Mouse (Mus musculus): ENCODE measurements around the gene Rif1. TPM values are rescaled to one million over a fixed set of nuclear protein-coding genes. Genes with fewer than 3 reads are reported as not detected.
"Not testable (repeated sequence)": the region's sequence is repeated elsewhere in the genome, so short reads cannot be mapped to it uniquely, and the experiment has no call there.

Rif1 gene
- polyA plus RNA-seq, 1 experiment, result 13.0 TPM

DNA sequence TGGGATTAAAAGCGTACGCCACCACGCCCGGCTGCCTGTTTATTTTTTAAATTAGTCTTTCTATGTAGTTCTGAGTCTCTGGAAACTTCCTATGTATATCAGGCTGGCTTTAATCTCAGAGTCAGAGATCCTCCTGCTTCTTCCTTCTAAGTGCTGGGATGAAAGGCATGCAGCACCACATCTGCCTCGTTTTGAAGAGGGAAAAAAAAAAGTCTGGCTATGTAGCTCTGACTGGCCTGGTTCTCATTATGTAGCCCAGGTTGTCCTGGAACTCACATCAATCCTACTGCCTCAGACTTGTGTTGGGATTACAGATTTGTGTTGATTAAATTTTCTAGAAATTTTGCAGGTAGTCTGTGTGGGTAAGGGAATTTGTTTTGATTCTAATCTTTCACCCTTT lies 1.8 kb upstream of the Rif1 start:
- DNase-seq (ENCODE audit: extremely low spot score in 1 of 2, low spot score in 1 of 2), result no peak

DNA sequence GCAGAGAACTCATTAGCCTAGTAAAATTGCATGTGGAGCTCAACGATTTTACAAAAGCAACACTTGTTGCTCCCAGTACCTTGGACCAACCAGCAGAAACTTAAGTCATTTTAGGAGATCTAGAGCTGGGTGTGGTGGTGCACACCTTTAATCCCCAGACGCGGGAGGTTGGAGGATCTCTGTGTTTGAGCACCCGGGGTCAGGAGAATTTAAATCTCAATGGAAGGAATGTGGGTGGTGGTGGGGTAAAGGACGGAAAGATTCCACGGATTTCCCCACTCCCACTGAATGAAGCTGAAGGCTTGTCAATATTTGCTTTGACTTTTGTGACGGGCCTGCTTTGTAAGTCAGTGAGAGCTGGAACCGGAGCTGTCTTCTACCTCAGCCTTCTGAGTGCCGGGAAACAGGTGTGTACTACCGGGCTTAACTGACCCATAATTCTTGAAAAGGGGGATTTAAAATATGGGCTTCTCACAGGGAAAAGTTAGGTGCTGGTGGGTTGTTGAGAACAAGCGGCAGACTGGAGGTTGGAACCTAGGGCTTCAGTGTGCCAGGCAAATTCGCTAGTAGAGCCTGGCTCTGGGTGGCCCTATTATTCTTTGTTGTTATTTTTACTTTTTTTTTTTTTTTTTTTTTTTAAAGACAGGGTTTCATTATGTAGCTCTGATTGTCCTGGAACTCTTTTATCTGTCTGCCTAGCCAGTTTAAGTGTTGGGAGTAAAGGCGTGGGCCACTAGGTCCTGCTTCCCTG lies 1.2 kb upstream of the Rif1 start:
- no peak for DNase-seq (ENCODE audit: extremely low spot score in 1 of 2, low spot score in 1 of 2)

DNA sequence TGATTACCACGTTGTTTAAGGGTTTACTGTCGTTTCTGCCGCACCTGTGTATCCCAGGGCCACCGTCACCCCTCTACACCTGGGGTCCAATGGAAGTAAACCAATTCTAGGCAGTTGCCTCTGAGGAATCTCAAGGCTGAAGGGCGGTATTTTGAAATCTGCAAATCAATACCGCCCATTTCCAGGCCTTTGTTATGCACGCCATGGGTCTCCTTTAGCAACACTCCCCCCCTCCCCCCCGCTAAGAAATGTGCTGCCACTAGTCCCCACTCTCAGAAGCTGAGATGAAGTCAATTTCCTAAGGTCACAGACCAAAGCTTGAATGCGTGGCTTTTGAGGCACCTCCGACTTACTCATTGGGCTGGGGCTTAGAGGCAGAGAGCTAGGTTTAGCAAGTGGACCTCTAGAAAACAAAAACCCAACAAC lies 554 bp upstream of the Rif1 start:
- DNase-seq (ENCODE audit: extremely low spot score in 1 of 2, low spot score in 1 of 2), result no peak

DNA sequence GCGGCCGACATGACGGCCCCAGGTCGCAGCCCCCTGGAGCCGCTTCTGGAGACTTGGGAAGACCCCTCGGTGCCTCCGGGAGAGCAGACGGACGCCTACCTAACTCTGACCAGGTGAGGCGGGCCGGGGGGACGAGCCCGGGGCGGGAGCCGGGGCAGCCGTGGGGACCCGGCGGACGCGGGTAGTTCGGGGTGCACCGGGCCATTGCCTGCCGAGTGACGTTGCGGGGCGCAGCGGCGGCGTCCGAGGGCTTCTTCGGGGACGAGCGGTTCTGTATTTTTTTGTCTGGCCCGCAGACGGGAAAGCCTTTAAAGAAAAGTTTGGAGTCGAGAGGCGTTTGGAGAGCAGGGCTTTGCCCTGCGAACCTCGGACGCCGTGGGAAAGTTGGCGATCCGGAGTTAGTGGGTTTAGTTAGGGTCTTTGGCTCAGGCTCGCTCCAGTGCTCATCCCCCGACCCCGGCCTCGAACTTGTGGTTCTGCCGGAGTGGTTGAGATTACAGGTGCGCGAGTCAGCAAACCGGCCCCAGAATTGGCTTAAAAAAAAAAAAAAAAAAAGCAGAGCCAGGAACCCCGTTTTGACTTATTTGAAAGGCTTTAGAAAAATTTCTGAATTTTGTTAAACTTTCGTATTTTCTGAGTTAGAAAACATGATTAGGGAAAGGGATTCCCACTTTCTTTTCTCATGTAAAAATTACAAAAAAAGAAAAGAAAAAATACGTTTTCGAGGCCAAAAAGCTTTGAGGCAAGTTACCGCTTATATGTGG lies 691 bp downstream of the Rif1 start:
- DNase-seq (ENCODE audit: extremely low spot score in 1 of 2, low spot score in 1 of 2), result peak in 1 of 2 experiments; percentile 30

DNA sequence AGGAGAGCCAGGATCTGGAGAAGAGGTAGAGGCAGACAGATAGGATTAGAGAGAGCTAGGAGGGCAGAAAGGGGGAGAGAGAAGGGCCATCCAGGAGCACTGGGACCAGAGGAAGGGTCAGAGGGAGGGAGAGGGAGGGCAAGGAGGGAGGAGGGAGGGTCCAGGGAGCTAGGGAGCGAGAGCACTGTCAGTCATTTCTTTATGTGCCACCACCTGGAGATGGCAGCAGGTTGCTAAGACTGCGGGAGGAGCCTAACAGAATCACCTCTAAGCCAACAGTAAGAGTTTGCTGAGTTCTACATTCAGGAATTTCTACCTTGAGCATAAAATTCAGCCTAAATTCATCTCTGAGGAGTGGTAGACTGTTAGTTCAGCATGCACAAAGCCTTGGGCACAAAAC lies 6.0 kb downstream of the Rif1 start:
- DNase-seq (ENCODE audit: extremely low spot score in 1 of 2, low spot score in 1 of 2), result no peak

DNA sequence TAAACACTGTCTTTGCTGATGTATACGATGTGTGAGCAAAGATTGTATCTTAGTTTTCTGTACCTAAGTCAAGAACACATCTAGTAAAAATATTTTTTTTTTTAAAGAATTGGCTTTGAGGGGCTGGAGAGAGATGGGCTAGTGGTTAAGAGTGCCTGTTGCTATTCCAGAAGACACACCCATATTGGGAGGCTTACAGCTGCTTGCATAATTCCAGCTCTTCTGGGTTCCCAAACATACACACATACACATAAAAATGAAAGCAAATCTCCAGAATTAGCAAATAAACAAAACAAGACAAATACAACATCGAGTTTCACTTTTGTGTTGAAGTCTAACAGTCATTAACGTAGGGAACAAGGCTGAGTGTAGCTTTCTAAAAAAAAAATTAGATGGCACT lies 11.4 kb downstream of the Rif1 start:
- no peak for DNase-seq (ENCODE audit: extremely low spot score in 1 of 2, low spot score in 1 of 2)

DNA sequence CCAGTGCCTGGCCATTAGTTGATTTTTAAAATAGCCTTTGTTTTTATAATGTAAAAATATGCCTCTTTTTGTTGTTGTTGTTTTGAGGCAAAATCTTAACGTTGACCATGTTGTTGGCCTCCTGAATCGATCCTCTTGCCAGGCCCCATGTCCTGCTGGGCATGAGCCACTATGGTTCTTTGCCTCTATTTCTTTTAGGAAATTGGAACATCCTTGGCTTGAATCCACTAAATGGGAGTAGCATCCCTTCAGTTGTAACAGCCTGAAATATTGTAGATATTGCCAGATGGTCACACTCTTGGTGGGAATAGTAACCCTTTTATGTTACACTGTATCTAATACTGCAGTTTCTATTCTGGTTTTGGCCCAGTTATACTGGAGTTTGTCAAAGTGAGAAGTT lies 11.9 kb downstream of the Rif1 start:
- no peak for DNase-seq (ENCODE audit: extremely low spot score in 1 of 2, low spot score in 1 of 2)

DNA sequence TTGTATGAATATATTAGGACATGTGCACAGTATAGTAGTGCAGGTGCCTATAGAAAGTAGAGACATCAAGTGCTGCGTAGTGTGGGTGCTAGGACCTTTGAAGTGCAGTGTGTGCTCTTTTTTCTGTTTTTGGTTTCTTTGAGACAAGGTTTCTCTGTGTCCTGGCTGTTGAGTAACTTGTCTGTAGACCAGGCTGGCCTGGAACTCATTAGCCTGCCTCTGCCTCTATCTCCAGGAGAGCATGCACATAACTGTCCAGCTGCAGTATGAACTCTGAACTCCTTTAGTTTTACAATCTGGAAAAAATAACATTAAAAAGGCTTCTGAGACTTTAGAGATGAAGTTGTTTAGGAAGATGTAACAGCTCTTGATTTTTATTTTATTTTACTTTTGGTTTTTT lies 41.5 kb downstream of the Rif1 start:
- DNase-seq (ENCODE audit: extremely low spot score in 1 of 2, low spot score in 1 of 2), result no peak

DNA sequence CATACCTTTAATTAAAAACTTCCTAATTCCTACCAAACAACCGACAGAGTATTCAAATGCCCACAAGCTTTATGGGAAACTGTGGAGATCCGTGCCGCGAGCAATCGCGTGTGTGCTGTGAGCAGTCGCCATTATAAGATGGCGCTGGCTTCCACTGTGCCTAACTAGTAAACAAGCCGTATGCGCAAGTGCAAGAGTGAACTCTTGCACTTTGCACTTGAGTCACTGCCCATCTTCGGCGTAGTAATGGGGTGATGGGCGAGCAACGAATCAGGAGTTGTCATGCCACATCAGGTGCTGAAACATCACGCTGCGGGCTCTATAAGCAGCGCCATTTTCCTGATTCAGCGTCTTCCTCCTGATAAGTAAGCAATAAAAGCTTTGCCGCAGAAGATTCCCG lies 58.7 kb downstream of the Rif1 start:
- not testable (repeated sequence) for DNase-seq (ENCODE audit: extremely low spot score in 1 of 2, low spot score in 1 of 2)

DNA sequence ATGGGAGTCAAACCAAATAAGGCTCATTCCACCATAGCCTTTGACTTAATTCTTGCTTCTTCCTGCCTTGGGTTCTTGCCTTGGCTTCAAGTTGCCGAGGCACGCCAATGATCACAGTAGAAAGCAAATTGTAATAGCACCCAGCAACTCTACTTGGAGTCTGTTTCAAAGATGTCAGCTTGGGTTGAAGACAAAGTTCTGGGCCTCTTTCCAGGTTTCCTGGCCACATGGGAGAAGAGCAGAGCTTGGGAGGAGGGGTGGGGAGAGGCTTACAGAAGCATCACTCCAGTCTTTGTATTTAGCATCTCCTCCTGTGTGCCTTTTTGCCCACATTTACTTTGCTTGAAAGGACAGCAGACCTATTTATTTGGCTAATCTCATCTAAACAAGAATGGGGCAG lies 60.7 kb downstream of the Rif1 start:
- no peak for DNase-seq (ENCODE audit: extremely low spot score in 1 of 2, low spot score in 1 of 2)

DNA sequence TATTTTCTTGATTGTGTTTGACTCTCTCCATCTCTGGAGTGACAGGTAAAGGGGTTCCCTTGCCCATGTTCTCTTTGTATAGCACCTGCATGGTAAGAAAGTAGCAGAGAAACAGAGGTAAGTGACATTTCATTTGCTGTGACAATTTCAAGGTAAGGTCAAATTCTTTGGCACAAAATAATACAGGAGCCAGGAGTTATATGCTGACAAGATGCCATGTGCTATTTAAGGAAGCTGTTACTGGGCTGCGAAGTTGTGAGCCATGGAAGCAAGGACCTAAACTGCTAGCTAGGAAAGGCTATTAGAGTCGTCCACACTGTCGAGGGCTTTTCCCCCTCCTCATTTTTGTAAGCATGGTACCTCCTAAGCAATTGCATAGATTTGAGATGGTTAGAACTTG lies 80.4 kb downstream of the Rif1 start:
- no peak for DNase-seq (ENCODE audit: extremely low spot score in 1 of 2, low spot score in 1 of 2)

DNA sequence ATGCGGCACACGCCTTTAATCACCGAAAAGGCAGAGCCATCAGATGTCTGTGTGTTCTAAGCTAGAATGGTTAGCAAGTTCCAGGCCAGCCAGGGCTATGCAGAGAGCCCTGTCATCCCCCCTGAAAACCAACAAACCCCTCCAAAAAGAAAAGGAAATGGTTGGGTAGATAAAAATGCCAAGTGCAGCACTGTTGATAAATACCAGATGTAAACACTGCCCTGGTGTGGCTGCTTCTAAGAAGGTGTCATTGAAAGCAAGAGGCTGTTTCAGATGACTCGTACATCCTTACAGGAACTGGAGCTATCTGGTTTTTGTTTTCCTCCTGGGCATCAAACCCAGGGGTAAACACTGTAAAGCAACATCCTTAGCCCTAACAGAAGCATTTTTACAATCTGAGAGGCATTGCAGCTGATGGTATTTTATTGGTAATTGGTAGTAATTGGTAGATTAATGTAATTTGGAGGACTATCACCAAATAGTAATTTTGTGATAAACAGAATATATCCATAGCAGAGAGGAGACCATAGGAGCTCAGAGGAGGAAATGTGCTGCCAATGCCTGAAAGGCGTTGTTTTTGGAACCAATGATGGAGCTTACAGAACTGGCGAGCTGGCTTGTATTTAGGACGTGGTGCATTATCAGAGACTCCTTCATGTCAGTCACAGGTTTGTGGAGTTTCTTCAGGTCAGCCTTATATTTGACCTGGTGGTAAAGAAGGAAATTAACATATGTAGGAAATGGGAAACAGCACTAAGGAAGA lies 96.8 kb downstream of the Rif1 start:
- DNase-seq (ENCODE audit: extremely low spot score in 1 of 2, low spot score in 1 of 2), result no peak

Other genes with a start within 250 kb of the Rif1 start
- gene Rbm43, start 137.7 kb upstream of the Rif1 start, polyA plus RNA-seq (2012; rRNA removed), result 13.3 and 14.6 TPM in 2 replicates
- 6.1 and 8.1 TPM in 2 replicates for gene Nmi, start 99.3 kb upstream of the Rif1 start, polyA plus RNA-seq (2012; rRNA removed)
- gene Tnfaip6, start 34.8 kb upstream of the Rif1 start, polyA plus RNA-seq (2012; rRNA removed), result 6.7 and 8.4 TPM in 2 replicates